Mouse (Mus musculus) kidney, adult 11 months (tissue): Measurements from ENCODE around the gene Vps4a.
"Not testable (repeated sequence)": the region's sequence is repeated elsewhere in the genome, so short reads cannot be mapped to it uniquely, and the experiment has no call there.

Experiments
- DNase-seq: peaks from one replicate; pipeline ENCODE4 v3.0.0; 2022

Vps4a gene

DNA sequence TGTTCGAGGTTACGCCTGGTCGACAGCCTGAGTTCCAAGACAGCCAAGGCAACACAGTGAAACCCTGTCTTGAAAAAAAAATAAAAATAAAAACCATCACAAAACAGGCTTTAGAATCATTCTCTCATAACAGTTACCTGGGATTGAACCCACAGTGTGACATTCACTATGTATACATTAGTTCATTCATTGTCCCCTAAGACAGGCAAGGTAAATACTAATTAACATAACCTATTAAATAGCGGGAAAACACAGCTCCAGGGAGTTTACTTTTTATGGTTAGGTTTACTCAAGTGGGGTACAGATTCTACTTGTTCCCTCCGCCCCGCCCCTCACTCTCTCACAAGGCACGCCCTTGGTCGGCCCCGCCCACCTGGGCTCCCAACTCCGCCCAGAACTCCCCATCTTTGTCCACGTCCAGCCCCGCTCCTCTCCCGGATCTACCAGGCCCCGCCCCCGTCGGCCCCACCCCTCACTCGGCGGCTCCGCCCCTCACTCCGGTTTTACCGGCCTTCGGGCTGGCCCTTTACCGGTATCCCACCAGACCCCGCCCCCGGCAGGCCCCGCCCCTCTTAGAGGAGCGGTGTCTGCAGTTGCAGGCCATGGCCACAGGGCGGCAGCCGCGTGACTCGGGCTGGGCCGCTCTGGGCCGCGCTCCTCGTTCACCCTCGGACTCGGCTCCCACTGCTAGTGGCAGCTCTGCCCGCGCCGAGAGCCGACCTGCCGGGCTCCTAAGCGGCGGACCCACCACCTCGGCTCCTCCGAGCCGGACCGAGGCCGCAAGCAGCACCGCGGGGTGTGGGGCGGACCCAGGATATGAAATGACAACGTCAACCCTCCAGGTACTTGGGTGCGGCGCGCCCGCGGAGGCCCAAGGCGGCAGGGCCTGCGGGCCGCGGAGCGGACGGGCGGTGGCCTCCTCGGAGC lies at the start of gene Vps4a:
Gene Vps4a, plus strand, starts transcription at position 573 of the 927 bp plus-strand sequence.
- peak; percentile 97 for DNase-seq

DNA sequence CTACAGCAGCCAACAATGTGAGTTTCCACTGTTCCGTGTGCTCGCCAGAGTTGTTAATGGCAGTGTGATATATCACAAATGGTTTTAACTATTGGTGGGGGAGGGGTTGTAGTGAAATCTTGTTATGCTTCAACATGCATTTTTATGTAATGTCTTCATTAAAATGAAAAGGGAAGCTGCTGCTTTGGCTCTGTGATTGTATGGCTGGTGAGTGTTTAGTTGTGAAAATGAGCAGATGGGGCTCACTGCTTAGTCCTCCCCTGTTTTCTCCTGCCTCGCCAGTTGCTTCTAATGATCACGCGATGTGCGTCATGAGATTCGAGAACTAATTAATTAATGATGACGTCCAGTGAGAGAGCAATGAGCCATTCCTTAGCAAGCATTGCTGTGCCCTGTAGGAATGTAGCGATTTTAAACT lies 45.6 kb upstream of the Vps4a start:
- no peak for DNase-seq

DNA sequence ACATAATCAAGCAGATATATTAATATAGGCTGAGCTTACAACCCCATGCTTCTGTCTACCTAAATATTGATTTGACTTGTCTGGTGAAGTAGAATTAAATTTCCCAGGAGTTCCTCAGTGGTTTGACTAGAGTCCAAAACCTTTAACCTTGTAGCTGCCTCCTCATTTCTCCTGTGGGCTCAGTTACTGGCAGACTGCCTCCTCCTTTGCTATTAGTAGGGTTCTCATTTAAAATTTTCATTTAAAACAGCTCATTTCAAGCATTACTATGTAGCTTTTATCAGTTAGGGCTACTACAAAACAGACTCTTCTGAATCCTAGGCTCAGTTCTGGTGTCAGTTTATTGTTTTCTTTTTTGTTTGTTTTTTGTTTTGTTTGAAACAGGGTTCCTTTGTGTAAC lies 45.1 kb upstream of the Vps4a start:
- DNase-seq = no peak

DNA sequence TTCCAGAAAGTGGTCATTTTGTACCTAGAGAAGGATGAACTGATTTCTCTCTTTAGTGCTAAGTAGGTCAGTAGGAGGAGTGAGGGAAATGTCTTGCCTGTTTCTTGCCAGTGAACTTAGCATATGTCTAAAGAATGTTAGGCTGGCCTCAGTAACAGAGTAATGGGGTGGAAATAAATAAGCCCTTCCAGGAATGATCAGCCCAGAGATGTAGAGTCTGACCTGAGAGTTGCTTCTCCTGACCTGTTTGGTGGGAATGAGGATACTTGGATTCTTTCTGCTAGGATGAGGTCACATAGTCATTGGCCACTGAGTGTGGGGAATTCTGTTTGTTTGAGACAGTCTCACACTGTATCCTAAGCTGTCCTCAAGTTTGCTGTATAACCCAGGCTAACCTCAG lies 43.5 kb upstream of the Vps4a start:
- DNase-seq = no peak

DNA sequence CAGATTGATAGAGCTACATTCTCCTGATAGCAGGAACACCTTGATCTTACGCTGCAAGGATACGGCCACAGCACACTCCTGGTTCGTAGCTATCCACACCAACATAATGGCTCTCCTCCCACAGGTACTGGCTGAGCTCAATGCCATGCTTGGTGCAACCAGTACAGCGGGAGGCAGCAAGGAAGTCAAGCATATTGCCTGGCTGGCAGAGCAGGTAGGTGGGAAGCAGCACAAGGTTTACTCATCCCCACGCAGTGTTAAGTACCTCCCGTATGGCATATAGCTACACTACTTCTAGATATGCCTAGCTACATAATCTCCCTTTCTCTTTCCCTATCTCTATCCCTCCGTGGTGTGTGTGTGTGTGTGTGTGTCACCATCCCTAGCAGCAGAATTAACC lies 39.6 kb upstream of the Vps4a start:
- DNase-seq = no peak

DNA sequence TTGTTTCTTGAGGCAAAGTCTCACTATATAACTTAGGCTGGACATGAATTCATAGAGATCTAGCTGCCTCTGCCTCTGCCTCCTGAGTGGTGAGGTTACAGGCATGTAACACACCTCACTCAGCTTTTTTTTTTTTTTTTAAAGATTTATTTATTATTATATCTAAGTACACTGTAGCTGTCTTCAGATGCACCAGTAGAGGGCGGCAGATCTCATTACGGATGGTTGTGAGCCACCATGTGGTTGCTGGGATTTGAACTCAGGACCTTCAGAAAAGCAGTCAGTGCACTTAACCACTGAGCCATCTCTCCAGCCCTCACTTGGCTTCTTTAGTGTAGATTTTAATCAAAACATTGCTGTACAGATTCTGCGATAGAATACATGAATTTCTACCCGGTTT lies 34.7 kb upstream of the Vps4a start:
- not testable (repeated sequence) for DNase-seq

DNA sequence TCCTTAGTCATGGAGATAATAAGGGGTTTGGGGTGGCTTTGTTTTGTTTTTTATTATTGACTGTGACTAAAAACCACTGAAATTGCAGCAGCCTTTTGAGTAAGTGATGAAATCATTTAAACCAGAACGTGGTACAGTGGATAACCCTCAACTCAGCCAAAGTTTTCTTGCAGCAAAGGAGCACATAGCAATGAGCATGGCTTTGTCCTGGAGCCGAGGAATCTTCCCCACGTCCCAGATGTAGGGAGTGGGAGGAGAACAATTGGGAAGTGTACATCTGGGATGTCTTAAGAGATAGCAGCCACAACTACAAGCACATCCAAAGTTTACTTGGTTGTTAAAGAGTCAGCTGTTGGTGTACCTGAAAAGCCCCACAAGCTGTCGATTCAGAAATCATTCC lies 33.6 kb upstream of the Vps4a start:
- no peak for DNase-seq

DNA sequence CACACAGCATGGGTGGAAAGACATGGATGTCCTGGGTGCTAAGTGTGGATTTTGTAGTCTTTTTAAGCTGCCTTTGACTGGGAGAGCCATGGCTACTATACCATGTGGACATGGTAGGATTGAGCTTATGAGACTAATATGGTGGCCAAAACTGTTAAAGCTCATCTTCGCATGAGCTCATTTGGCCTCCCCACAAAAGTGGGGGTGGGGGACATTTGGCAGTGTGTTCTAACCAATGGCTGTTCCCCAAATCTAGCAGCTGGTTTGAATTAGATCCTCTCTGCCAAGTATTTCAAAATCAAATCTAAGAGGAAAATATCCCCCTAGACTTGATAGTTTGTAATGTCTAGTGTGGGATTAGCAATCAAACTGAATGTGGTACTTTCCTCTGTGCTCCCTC lies 32.0 kb upstream of the Vps4a start:
- DNase-seq = no peak

DNA sequence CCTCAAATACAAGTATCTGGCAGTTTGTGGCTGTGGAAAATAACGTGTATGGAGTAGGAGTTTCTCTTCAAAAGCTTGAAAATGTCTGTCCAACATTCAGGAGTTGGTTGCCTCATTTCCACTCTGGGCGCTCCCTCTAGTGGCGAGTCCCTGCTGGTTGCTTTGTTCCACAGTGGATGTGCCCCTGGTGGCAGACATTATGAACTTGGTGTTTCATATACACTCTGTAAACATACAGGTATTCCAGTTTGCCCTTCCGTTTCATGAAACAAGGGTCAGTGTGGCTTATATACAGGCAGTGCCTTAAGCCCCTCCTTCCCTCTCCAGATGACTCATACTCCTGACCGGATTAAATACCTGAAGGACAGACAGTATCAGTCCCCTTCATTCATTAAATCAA lies 28.5 kb upstream of the Vps4a start:
- DNase-seq = peak; percentile 77

DNA sequence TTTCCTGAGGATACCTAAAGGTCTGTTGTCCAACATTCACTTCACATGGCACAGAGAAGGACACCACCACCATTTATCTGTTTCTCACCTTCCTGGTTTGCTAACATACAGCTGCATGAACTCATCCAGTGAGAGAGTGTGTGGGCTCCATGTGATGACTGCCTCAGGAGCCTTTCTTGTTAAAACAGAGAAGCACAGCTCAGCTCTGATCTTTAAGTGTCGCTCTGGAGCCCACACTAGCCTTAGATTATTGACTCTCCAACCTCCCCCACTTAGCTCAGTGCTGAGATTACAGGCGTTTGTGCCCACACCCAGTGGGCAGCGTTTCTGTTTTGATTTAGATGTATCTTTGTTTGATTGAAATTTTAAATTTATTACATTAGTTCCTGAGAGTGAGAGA lies 23.2 kb upstream of the Vps4a start:
- DNase-seq = no peak

DNA sequence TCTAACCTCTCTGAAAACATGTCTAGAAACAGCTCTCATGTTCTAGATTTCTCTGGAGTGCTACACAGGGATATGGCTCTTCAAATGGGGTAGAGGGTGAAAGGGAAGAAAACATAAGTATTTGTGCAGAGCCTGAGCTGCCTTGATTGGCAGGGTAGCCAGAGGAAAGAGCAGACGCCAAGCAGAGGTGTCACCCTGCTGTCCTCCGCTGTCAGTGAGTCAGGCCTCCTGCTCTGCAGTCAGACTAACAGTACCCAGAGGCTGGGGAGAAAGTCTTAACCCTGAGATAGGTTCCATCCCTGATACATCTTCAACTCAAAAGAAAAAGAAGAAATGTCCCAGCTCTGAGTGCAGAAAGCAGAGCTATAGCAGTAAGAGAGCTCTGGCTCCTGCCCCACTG lies 18.4 kb upstream of the Vps4a start:
- DNase-seq = no peak

DNA sequence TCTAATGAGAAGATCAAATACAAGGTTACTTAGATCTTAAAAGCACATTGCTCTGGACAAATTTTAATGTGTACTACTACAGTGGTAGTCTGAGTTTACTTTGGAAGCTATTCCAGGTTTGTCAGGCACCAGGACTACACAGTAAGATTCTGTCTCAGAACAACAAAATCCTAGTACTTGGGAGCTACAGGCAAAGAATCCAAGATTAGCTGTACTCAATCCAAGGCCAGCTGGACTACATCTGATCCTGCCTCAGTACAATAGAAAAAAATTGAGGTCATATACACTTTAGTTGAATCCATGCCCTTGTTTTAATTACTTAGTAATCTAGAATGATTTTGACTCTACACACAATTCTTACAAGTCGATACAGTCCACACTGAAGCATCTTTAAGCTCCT lies 16.1 kb upstream of the Vps4a start:
- no peak for DNase-seq

DNA sequence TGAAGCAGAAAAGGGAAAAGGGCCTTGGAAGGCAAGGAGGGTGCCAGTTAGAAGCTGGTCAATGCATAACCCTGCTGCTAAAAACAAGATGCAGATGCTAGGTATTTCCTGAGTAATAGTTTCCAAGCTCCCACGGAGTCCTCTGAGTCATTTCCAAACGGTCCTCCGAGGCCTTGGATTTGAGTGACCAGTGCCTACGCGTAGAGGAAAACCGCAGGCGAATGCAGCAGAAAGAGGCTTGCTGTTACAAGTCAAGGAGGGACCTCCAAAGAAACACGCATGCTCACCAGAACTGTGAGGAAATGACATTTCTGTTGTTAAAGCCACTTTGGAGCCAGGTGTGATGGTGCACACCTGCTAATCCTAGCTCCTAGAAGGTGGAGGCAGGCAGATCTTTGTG lies 7.5 kb upstream of the Vps4a start:
- no peak for DNase-seq

DNA sequence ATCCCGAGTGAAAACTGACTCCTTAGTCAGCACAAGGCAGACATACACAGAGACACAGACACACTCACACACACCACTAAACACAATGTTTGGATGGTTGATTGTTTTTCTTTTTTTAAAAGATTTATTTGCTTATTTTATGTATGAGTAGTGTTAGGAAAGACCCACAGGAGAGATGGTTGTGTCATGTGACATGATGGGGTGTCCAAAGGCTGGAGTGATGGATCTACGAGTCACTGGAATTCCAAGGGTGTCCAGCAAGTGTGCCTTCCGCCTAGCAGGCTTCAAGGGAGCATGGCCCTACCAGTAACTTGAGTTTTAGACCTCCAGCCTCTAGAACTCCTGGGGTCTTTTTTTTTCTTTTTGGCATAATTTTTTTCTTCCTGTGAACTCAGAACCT lies 1.7 kb upstream of the Vps4a start:
- no peak for DNase-seq

DNA sequence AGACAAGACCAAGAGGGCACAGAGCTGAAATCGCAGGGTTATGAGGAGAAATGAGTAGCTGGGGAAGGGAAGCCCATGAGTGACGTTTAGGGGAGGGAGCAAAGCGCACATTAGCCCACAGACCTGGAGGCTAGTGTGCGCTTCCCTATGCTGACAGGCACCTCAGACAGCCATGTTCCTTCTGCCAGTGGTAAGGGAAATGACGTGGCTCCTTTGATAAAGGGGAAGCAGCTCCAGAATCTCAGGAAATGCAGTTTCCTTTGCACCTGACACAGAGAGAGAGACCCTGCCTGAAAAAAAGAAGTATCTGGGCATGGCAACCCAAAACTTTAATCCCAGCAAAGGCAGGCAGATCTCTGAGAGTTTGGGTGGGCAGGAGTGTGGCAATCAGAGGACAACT lies 964 bp upstream of the Vps4a start:
- DNase-seq = no peak

DNA sequence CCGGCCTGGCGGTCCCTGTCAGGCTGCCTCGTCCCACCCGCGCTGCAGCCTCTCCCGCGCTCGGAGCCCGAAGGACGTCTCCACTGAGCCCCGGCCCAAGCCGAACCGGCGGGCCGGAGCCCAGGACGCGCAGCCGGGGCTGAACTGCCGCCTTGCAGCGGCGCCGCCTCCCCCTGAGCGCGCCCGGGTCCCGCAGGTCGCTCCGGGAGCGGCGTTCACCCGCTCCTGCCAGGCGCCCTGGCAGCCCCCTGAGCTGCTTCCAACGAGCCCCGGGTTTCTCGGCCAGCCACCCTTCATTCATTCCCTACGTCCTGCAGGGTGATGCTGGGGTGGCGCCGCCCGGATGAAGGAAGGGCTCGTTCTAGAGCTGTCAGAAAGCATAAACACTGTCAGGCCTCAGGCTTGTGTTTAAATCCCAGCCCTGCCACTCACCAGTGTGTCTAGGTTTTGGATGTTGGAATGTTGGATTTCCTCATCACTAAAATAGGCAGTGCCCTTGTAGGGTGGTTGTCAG lies 612 bp downstream of the Vps4a start:
- DNase-seq = no peak

DNA sequence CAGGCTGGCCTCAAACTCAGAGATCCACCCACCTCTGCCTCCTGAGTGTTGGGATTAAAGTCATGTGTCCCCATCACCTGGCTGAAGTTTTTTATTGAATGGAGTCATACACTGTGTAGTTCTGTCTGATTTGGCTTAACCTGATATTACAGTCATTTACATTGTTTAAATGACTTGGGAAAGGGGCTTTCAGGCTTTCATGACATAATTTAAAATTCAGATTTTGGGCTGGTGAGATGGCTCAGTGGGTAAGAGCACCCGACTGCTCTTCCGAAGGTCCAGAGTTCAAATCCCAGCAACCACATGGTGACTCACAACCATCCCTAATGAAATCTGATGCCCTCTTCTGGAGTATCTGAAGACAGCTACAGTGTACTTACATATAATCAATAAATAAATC lies 2.6 kb downstream of the Vps4a start:
- not testable (repeated sequence) for DNase-seq

DNA sequence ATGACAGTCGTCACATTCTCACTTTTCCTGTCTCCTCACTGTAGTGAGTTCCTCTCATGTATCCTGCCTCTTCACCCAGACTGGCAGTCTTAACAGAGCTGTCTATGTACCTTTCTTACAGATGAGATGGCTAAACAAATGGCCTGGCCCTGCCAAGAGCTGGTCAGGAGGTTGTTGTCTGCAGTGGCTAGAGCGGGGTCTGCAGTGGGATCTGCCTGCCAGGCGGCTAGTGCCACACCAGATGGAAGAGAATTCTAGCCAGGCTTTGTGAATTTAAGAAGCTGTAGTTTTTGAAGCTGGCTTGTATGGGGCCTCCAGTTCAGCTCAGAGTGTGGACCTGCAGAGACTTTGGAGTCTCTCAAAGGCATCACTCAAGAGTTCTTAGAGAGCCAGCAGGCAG lies 4.6 kb downstream of the Vps4a start:
- DNase-seq = no peak

DNA sequence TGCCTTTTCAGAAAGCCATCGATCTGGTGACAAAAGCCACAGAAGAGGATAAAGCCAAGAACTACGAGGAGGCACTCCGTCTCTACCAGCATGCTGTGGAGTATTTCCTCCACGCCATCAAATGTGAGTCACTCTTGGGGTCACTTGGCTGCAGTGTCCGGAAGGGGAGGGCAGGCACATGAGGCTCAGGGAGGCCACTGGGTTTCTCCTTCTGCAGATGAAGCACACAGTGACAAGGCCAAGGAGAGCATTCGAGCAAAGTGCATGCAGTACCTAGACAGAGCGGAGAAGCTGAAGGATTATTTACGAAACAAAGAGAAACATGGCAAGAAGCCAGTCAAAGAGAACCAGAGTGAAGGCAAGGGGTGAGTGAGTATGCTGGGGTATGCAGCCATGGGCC lies 5.6 kb downstream of the Vps4a start:
- peak; percentile 45 for DNase-seq

DNA sequence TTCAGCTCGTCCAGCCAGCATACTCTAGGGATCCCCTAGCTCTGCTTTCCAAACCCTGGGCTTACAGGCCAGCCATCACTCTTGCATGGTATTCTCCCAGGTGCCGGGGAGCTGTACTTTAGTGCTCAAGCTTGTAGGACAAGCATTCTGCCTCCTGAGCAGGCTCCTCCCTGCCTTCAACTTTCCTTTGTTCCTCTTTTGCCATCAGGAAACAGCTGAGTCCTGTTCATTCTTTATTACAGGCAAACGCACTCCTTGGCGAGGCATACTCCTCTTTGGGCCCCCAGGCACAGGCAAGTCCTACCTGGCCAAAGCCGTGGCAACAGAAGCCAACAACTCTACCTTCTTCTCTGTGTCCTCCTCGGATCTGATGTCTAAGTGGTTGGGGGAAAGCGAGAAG lies 9.6 kb downstream of the Vps4a start:
- no peak for DNase-seq

DNA sequence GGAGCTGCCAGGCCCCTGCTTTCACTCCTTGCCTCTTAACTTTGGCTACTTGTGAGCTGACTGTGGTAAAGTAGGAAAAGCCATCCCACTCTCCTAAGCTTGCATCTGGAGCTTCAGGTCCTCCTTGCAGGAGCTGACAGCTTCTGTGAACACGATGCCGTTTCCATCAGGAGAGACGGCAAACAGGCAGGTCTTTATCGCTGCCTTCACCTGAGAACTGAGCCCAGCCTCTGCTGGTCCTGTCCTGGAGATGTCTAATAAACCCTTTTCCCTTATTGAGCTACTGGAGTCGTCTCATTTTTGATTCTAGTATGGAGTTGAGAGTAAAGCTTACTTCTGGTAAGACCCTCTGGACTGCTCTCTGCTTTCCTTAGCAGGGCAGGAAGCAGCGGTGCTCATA lies 14.5 kb downstream of the Vps4a start:
- no peak for DNase-seq

DNA sequence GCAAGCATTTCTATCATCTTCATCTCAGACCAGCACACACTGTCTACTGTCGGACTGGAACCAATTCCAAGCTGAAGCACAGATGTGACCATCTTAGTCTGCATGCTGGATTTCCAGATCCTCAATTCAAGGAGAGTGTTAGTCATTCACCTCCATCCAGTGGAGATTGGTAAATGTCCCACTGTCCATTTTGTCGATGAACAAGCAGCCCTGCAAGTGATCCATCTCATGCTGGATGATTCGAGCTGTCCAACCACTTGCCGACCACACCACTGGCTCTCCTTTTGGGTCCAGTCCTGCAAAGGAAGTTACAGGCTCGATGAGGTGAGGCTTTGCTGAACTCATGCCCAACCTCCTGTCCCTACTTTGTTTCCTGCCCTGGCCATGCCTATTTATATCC lies 16.0 kb downstream of the Vps4a start:
- DNase-seq = no peak

DNA sequence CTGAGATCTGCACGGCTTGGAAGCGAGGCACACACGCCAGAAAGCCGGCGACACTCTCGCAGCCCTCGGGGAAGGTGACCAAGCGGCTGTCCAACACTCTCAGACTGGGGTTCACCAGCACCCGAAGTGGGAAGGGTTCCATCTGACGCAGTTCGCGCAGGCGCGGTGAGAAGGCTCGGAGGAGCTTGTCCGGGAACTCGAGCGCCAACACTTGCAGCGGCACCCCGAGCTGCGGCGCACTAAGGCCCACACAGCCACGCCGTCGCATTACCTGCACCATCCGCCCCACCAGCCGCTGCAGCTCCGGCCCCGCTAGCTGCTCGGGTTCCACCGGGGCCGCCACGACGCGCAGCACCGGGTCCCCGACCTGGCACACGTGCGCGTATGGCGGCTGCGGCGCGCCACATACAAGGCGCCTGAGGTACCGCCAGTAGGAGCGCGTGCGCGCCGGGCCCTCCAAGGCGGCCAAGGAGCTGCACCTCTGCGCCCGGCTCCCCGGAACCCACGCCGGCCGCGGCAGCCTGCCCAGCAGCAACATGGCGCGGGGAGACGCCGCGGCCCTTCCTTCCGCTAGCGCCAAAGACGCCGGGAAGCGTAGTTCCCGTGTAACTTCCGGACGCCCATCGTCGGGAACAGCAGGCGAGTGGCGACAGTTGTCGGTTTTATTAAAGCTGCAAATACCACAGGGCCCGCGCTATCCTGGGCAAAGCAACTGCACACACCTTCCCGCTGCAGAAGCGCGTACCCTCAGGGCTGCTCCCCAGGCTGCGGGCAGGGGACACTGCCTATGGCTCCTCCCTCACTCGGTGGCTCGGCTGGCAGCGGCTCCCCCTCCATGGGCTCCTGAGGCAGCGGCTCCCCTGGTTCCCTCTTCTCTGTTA lies 17.3 kb downstream of the Vps4a start, which contains the start of gene Pdf:
Gene Pdf, minus strand, starts transcription at position 554 of the 881 bp plus-strand sequence.
- peak; percentile 77 for DNase-seq

DNA sequence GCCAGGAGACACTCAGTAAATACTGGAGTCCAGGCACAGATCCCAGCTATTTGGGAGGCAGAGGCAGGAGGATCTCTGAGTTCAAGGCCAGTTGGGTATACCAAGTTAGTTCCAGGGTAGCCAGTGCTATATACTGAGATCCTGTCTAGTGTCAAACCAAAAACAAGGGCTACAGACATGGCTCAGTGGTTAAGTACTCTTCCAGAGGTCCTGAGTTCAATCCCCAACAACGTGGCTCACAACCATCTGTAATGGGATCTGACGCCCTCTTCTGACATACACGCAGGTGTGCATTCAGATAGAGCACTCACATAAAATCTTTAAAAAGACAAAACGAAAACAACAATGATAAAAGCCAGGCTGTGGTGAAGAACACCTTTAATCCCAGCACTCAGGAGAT lies 18.5 kb downstream of the Vps4a start:
- DNase-seq = no peak
